Mouse (Mus musculus) layer of hippocampus, adult 11-12 months (tissue): ENCODE results near the gene Ckm.

Source experiments
- DNase-seq: peaks from one replicate; pipeline ENCODE4 v3.0.0; 2022; ENCODE audit warnings: low spot score

Ckm gene

GRCm38 (mm10) chr7:19466602-19467145, 62.1 kb downstream of the Ckm start:
- DNase-seq, result no peak

GRCm38 (mm10) chr7:19467638-19468037, 63.1 kb downstream of the Ckm start:
- DNase-seq, result no peak

GRCm38 (mm10) chr7:19468279-19468678, 63.7 kb downstream of the Ckm start:
- no peak for DNase-seq

GRCm38 (mm10) chr7:19469404-19469803, 64.8 kb downstream of the Ckm start:
- no peak for DNase-seq

GRCm38 (mm10) chr7:19470308-19470707, 65.7 kb downstream of the Ckm start:
- DNase-seq, result no peak

GRCm38 (mm10) chr7:19472403-19472802, 67.8 kb downstream of the Ckm start:
- DNase-seq, result no peak
